Mouse (Mus musculus) small intestine, adult 2 months (tissue): ENCODE data around the gene Gzmm. TPM values are rescaled to one million over a fixed set of nuclear protein-coding genes. Genes with fewer than 3 reads are reported as not detected.

Experiments
- H3K27ac ChIP-seq: fragments of 200-500 bp; 2 replicates; pipeline ENCODE4 v1.5.1; 2012; ENCODE audit warnings: low read depth, low read length, control low read depth, inconsistent platforms; ENCODE audit not compliant: insufficient read depth
- H3K27me3 ChIP-seq: fragments of 200-500 bp; 2 replicates; pipeline ENCODE4 v1.6.1; 2012; ENCODE audit warnings: mild to moderate bottlenecking, moderate library complexity, low read length, inconsistent platforms; ENCODE audit not compliant: control insufficient read depth, insufficient read depth
- H3K36me3 ChIP-seq: fragments of 200-500 bp; 2 replicates; pipeline ENCODE4 v1.6.1; 2012; ENCODE audit warnings: mild to moderate bottlenecking, low read length, control low read depth, inconsistent platforms; ENCODE audit not compliant: control insufficient read depth, insufficient read depth
- H3K4me1 ChIP-seq: fragments of 200-500 bp; 2 replicates; pipeline ENCODE4 v1.6.1; 2012; ENCODE audit warnings: low read length, inconsistent platforms, mixed read lengths; ENCODE audit not compliant: control insufficient read depth, insufficient read depth, insufficient read length
- H3K4me3 ChIP-seq: fragments of 200-500 bp; 2 replicates; pipeline ENCODE4 v1.5.1; 2012; ENCODE audit warnings: low read depth, mild to moderate bottlenecking, control low read depth, inconsistent platforms, low read length, moderate library complexity
- CTCF ChIP-seq: fragments of 200-500 bp; IDR thresholded peaks from 2 replicates; pipeline ENCODE4 v1.5.1; 2012; ENCODE audit warnings: low read depth, mild to moderate bottlenecking, control low read depth, inconsistent platforms, low read length, moderate library complexity, mixed read lengths; ENCODE audit not compliant: insufficient replicate concordance, insufficient read length; ENCODE audit errors: extremely low read depth
- POLR2A ChIP-seq: fragments of 200-500 bp; IDR thresholded peaks from 2 replicates; pipeline ENCODE4 v1.6.1; 2012; ENCODE audit warnings: low read depth, mild to moderate bottlenecking, control low read depth, inconsistent platforms, low read length, moderate library complexity
- WGBS: fragments of 180-500 bp; shearing (Covaris S2); methylation state at CpG from one replicate; pipeline ENCODE4 v1.1.7; 2018; 5-methylcytosine and 5-hydroxymethylcytosine counted together
- polyA plus RNA-seq: library from polyadenylated mRNA; depleted of rRNA; stranded (reverse); fragments of >200 nt; gene quantifications from 2 replicates; pipeline ENCODE4 v1.2.3, GENCODE M21; 2012

The Gzmm gene
- polyA plus RNA-seq, 1 experiment: 0.52 TPM

- H3K27me3 ChIP-seq: no peaks in the 10 kb centered on the region
- no peaks in the 10 kb centered on the region for H3K4me1 ChIP-seq
- no peak for TF ChIP-seq POLR2A
- no peak for TF ChIP-seq CTCF
- H3K27ac ChIP-seq: no peak overlapping the region
- peaks cover 3% of the 10 kb centered on the region; the same call in 1 of the 2 replicates for H3K36me3 ChIP-seq
- 59% methylated on average over 13 of the region's 13 CpGs for WGBS
- no peak overlapping the region for H3K4me3 ChIP-seq
Measured at GRCm38 (mm10) chr10:79729357-79729965, 40.6 kb downstream of the Gzmm start.

- Histone ChIP-seq H3K27ac (no peak overlapping the region), H3K4me1 (peaks cover 6% of the 10 kb centered on the region), H3K36me3 (peaks cover 25% of the 10 kb centered on the region), H3K27me3 (no peaks in the 10 kb centered on the region), H3K4me3 (no peak overlapping the region)
- TF ChIP-seq CTCF (peak; percentile 64; the same call in 1 of the 2 replicates), POLR2A (no peak)
- 93% methylated on average over 1 of the region's 1 CpGs for WGBS
Measured at GRCm38 (mm10) chr10:79732500-79732899, 43.7 kb downstream of the Gzmm start.

- Histone ChIP-seq H3K27me3 (no peaks in the 10 kb centered on the region), H3K4me3 (no peak overlapping the region), H3K27ac (no peak overlapping the region), H3K4me1 (peaks cover 13% of the 10 kb centered on the region), H3K36me3 (peaks cover 37% of the 10 kb centered on the region)
- WGBS: 94% methylated on average over 15 of the region's 15 CpGs
- TF ChIP-seq POLR2A (no peak), CTCF (no peak)
Measured at GRCm38 (mm10) chr10:79733847-79734246, 45.0 kb downstream of the Gzmm start.

GRCm38 (mm10) chr10:79735361-79735760, 46.5 kb downstream of the Gzmm start:
- peaks cover 13% of the 10 kb centered on the region for H3K4me1 ChIP-seq
- WGBS: 81% methylated on average over 51 of the region's 52 CpGs
- no peak overlapping the region for H3K4me3 ChIP-seq
- TF ChIP-seq POLR2A: no peak
- no peak for TF ChIP-seq CTCF
- H3K27me3 ChIP-seq: no peaks in the 10 kb centered on the region
- H3K36me3 ChIP-seq: peaks cover 52% of the 10 kb centered on the region
- no peak overlapping the region for H3K27ac ChIP-seq

DNA sequence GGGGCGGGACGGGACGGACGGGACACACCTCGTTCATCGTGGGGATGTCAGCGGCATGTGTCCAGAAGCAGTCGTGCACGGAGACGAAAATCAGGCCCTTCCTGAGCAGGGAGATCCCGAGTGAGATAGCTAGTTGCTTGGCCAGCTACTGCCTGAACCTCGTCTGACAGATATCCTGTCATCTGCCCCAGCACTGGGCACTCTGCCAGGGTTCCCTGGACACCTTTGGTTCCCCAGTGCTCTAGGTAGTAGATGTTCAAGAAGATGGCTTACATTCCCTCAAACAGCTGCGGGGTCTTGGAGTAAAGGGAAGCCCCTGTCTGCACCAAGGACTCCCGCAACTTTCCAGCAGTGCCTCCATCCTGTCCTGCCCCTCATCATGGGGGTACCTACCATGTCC, 47.9 kb downstream of the Gzmm start:
- WGBS: 92% methylated on average over 14 of the region's 14 CpGs
- Histone ChIP-seq H3K27me3 (no peaks in the 10 kb centered on the region), H3K27ac (no peak overlapping the region), H3K4me1 (peaks cover 13% of the 10 kb centered on the region), H3K36me3 (peaks cover 63% of the 10 kb centered on the region), H3K4me3 (no peak overlapping the region)
- no peak for TF ChIP-seq CTCF
- no peak for TF ChIP-seq POLR2A

DNA sequence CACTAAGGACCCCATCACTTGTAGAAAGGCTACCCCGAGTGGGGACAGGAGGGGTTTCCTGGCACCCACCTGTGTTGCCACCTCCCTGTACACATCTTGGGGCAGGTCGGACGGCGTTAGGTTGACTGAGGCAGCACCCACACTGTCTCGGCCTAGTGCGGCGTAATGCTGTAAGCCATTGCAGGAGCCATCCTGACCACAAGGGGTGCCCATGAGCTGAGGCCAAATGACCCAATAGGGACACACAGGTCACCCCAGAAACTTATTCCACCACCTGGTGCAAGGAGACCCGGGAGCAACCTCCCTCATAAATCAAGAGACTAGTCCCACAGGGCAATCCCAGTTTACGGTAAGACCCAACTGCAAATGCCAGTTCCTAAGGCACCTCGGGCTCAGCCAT, 49.4 kb downstream of the Gzmm start:
- no peak for TF ChIP-seq POLR2A
- TF ChIP-seq CTCF: peak; percentile 40; the same call in 1 of the 2 replicates
- H3K36me3 ChIP-seq: peaks cover 74% of the 10 kb centered on the region
- 93% methylated on average over 10 of the region's 10 CpGs for WGBS
- H3K4me1 ChIP-seq: peaks cover 13% of the 10 kb centered on the region
- H3K4me3 ChIP-seq: no peak overlapping the region
- no peaks in the 10 kb centered on the region for H3K27me3 ChIP-seq
- no peak overlapping the region for H3K27ac ChIP-seq

DNA sequence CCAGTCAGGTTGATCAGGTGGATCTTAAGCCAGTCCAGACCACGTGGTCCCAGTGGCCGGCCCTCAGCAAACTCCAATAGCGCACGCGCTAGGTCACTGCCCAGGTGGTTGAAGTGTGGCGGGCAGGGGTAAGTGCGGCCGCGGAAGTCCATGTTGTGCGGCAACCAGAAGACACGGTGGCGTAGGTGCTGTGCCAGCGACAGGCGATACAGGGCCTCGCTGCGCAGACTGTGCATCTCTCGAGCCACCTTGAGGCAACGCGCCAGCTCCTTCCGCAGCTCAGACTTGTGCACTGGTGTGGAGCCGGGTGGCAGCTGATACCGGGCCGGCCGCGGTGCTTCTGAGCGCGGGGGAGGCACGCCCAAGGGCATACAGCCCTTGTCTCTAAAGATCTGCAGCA, 50.4 kb downstream of the Gzmm start:
- no peaks in the 10 kb centered on the region for H3K27me3 ChIP-seq
- no peak overlapping the region for H3K27ac ChIP-seq
- H3K4me1 ChIP-seq: peaks cover 13% of the 10 kb centered on the region
- H3K4me3 ChIP-seq: no peak overlapping the region
- peaks cover 72% of the 10 kb centered on the region for H3K36me3 ChIP-seq
- WGBS: 95% methylated on average over 28 of the region's 28 CpGs
- TF ChIP-seq POLR2A (no peak), CTCF (no peak)

- TF ChIP-seq POLR2A: no peak
- TF ChIP-seq CTCF: no peak
Measured at GRCm38 (mm10) chr10:79740863-79741262, 52.0 kb downstream of the Gzmm start.

More at GRCm38 (mm10) chr10:79740863-79741262, 52.0 kb downstream of the Gzmm start:
- 83% methylated on average over 11 of the region's 11 CpGs for WGBS
- Histone ChIP-seq H3K4me1 (peaks cover 13% of the 10 kb centered on the region), H3K27me3 (no peaks in the 10 kb centered on the region), H3K27ac (no peak overlapping the region), H3K4me3 (no peak overlapping the region), H3K36me3 (peaks cover 65% of the 10 kb centered on the region)
